Mouse (Mus musculus) neural tube, embryonic 11.5 days (tissue): ENCODE measurements around the gene Kctd21. TPM values are rescaled to one million over a fixed set of nuclear protein-coding genes. Genes with fewer than 3 reads are reported as not detected.

Source experiments
- ATAC-seq: fragments of 200-750 bp; cut with Nextera tagmentation; 2 replicates; pipeline ENCODE4 v1.8.0; 2017; ENCODE audit warnings: moderate number of reproducible peaks, mild to moderate bottlenecking, moderate TSS enrichment, moderate library complexity; ENCODE audit not compliant: insufficient read depth, low FRiP score, low TSS enrichment
- DNase-seq: peaks from one replicate; pipeline ENCODE4 v3.0.0-alpha.2; 2015; ENCODE audit warnings: low spot score
- H3K27ac ChIP-seq: fragments of 300-500 bp; sonication (generic); 2 replicates; pipeline ENCODE4 v1.5.1; 2014; ENCODE audit warnings: low read depth, mild to moderate bottlenecking, low read length
- H3K27me3 ChIP-seq: fragments of 300-500 bp; sonication (generic); 2 replicates; pipeline ENCODE4 v1.6.1; 2014; ENCODE audit warnings: mild to moderate bottlenecking, low read length, mixed read lengths; ENCODE audit not compliant: control insufficient read depth, insufficient read depth
- H3K36me3 ChIP-seq: fragments of 300-500 bp; sonication (generic); 2 replicates; pipeline ENCODE4 v1.6.1; 2014; ENCODE audit warnings: mild to moderate bottlenecking, low read length, moderate library complexity, mixed read lengths; ENCODE audit not compliant: control insufficient read depth, insufficient read depth
- H3K4me1 ChIP-seq: fragments of 300-500 bp; sonication (generic); 2 replicates; pipeline ENCODE4 v1.6.1; 2014; ENCODE audit warnings: low read length, mixed read lengths; ENCODE audit not compliant: control insufficient read depth, insufficient read depth
- H3K4me2 ChIP-seq: fragments of 300-500 bp; sonication (generic); 2 replicates; pipeline ENCODE4 v1.6.1; 2014; ENCODE audit warnings: low read depth, mild to moderate bottlenecking, moderate library complexity
- H3K4me3 ChIP-seq: fragments of 300-500 bp; sonication (generic); 2 replicates; pipeline ENCODE4 v1.5.1; 2014; ENCODE audit warnings: low read depth, low read length
- H3K9ac ChIP-seq: fragments of 300-500 bp; sonication (generic); 2 replicates; pipeline ENCODE4 v1.6.1; 2014; ENCODE audit warnings: mild to moderate bottlenecking, low read length
- H3K9me3 ChIP-seq: fragments of 300-500 bp; sonication (generic); 2 replicates; pipeline ENCODE4 v1.6.1; 2016; ENCODE audit warnings: low read length; ENCODE audit not compliant: control insufficient read depth
- WGBS: fragments of 180-500 bp; shearing (Covaris S2); extraction: QIAGEN DNeasy Blood & Tissue Kit; methylation state at CpG from one replicate; pipeline ENCODE4 v1.1.7; 2014; 5-methylcytosine and 5-hydroxymethylcytosine counted together
- polyA plus RNA-seq: library from polyadenylated mRNA; unstranded; fragments of >200 nt; fragmentation: Nextera tagmentation; extraction: Ambion mirVana; gene quantifications from 2 replicates; pipeline ENCODE4 v1.2.1, GENCODE M21; 2014

Kctd21 gene
- polyA plus RNA-seq, 1 experiment from 2014 or later, result 6.1 TPM

DNA sequence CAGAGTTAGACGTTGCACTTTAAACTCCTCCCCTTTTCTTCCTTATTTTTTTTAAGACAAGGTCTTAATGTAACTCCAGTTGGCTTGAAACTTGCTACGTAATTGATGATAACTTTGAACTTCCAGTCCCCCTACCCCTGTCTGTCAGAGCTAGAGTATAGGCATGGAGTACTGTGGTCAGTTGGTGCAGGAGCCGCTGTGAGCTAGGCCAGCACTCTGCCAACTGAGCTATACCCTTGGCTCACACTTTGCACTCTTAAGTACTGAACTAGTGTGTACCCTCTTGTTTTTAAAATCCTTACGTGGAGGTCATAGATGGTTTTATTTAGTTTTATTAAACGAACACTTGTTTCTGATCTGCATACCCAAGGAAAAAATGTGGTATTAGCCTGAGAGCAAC is 47.2 kb downstream of the Kctd21 start:
- H3K4me3 ChIP-seq, result no peak overlapping the region
- no peak overlapping the region for H3K4me2 ChIP-seq
- H3K27me3 ChIP-seq, result no peaks in the 10 kb centered on the region
- no peak overlapping the region for H3K27ac ChIP-seq
- H3K4me1 ChIP-seq, result no peaks in the 10 kb centered on the region
- WGBS, result 95% methylated on average over 5 of the region's 5 CpGs
- H3K36me3 ChIP-seq, result peaks cover 8% of the 10 kb centered on the region
- no peak overlapping the region for H3K9ac ChIP-seq
- ATAC-seq (no peak), DNase-seq (no peak)
- H3K9me3 ChIP-seq, result no peaks in the 10 kb centered on the region

- Histone ChIP-seq H3K9ac (no peak overlapping the region), H3K36me3 (peaks cover 9% of the 10 kb centered on the region)
Observed at GRCm38 (mm10) chr7:97380500-97381123, 48.5 kb downstream of the Kctd21 start.

GRCm38 (mm10) chr7:97382661-97383060 is 50.5 kb downstream of the Kctd21 start:
- WGBS, result 95% methylated on average over 8 of the region's 8 CpGs
- Histone ChIP-seq H3K4me2 (no peak overlapping the region), H3K4me3 (no peak overlapping the region), H3K36me3 (peaks cover 9% of the 10 kb centered on the region), H3K4me1 (no peaks in the 10 kb centered on the region), H3K27ac (no peak overlapping the region), H3K27me3 (no peaks in the 10 kb centered on the region), H3K9me3 (no peaks in the 10 kb centered on the region), H3K9ac (no peak overlapping the region)
- DNase-seq (no peak), ATAC-seq (no peak)

More at GRCm38 (mm10) chr7:97380500-97381123, 48.5 kb downstream of the Kctd21 start:
- Histone ChIP-seq H3K4me3 (no peak overlapping the region), H3K4me2 (no peak overlapping the region), H3K4me1 (no peaks in the 10 kb centered on the region), H3K9me3 (no peaks in the 10 kb centered on the region), H3K27ac (no peak overlapping the region), H3K27me3 (no peaks in the 10 kb centered on the region)
- WGBS, result 92% methylated on average over 5 of the region's 5 CpGs
- ATAC-seq (no peak), DNase-seq (no peak)

GRCm38 (mm10) chr7:97383496-97384132 is 51.5 kb downstream of the Kctd21 start:
- no peaks in the 10 kb centered on the region for H3K9me3 ChIP-seq
- H3K4me2 ChIP-seq, result no peak overlapping the region
- H3K27ac ChIP-seq, result no peak overlapping the region
- 90% methylated on average over 10 of the region's 10 CpGs for WGBS
- H3K36me3 ChIP-seq, result peaks cover 9% of the 10 kb centered on the region
- no peak for ATAC-seq
- no peak overlapping the region for H3K4me3 ChIP-seq
- no peaks in the 10 kb centered on the region for H3K27me3 ChIP-seq
- DNase-seq, result no peak
- no peaks in the 10 kb centered on the region for H3K4me1 ChIP-seq
- H3K9ac ChIP-seq, result no peak overlapping the region

DNA sequence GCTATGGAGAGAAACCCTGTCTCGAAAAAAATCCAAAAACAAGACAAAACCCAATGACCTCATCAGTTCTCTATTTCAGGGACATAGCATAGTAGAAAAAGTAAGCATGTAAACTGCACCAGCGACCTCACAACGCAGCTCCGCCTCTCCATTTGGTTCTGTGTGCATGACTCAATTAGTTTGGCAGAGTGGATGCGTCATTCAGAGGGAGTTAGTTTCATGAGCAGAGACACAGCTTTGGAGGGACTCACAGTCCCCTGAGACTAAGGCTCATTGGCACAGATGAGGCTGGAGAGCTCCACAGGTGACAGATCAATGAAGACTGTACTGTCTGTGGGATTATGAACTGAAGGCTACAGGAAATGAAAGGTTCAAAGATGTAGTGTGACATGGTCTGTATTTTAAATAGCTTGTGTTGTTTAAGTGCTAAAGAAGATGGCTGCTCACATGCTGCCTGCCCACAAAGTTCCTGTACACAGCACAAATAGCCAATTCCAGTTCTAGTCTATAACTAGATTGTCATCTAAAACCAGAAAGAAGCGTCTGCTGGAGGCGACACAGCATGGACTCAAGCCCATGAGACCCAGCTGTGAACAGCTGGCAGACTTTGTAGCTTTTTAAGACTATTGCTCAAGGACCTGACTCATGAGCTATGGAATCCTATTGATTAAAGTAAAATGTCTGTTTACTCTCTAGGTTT is 54.1 kb downstream of the Kctd21 start:
- Histone ChIP-seq H3K36me3 (peaks cover 8% of the 10 kb centered on the region), H3K9me3 (no peaks in the 10 kb centered on the region), H3K4me2 (no peak overlapping the region), H3K27ac (no peak overlapping the region), H3K4me3 (no peak overlapping the region), H3K27me3 (no peaks in the 10 kb centered on the region), H3K9ac (no peak overlapping the region), H3K4me1 (no peaks in the 10 kb centered on the region)
- WGBS, result 88% methylated on average over 7 of the region's 7 CpGs
- no peak for DNase-seq
- ATAC-seq, result no peak

DNA sequence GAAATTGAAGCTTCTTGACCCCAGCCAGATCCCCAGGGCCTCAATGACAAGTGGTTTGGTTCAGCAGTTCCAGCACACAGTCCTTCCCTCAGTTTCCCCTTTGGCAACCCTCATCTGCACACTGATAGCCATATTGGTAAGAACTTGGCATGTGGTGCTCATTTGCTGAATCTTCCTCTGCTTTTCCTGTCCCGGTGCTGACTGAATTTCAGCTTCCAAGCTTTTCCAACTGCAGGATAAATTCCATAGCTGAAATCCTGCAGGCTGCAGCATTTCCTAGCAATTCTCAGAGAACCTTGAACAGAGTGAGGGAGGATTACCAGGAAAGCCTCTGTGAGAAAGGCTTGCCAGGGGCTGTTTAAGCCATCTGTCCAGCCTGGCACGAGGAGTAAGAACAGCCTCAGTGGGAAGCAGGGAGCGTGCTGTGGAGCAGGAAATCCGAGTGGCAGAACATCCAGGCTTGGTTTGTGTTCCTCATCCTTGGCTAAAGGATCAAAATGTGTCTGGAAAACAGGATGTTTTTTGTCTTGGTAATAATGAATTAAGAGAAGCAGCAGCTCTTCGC is 54.8 kb downstream of the Kctd21 start:
- DNase-seq (no peak), ATAC-seq (no peak)
- Histone ChIP-seq H3K27me3 (no peaks in the 10 kb centered on the region), H3K9me3 (no peaks in the 10 kb centered on the region), H3K9ac (no peak overlapping the region), H3K4me3 (no peak overlapping the region), H3K4me2 (no peak overlapping the region), H3K4me1 (no peaks in the 10 kb centered on the region), H3K27ac (no peak overlapping the region), H3K36me3 (peaks cover 8% of the 10 kb centered on the region)
- WGBS, result 94% methylated on average over 5 of the region's 5 CpGs

DNA sequence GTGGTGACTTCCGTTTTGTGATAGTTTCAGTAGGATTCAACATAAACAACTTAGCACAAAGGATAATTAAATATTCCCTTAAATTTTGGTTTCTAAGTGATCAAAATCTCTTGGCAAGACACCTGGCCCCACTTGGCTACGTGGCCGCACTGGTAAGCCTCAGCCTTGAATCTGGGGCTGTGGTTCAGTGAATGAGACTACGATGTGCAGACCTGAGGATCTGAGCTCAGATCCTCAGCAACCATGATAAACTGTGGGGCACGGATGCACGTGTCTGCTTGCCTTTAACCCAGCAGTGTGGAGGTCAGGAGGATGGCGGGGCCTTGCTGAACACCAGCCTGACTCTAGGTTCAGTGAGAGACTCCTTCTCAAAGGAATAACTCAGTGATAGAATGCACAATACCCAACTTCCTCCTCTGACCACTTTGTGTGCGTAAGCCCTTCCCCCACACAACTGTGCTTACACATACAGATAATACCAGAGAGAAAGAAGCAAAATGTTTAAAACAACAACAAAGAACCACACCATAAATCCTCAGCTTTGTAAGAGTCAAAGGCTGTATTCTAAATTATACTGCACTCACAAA is 55.5 kb downstream of the Kctd21 start:
- DNase-seq (no peak), ATAC-seq (no peak)
- Histone ChIP-seq H3K4me1 (no peaks in the 10 kb centered on the region), H3K27me3 (no peaks in the 10 kb centered on the region), H3K4me3 (no peak overlapping the region), H3K4me2 (no peak overlapping the region), H3K27ac (no peak overlapping the region), H3K36me3 (peaks cover 8% of the 10 kb centered on the region), H3K9ac (no peak overlapping the region), H3K9me3 (no peaks in the 10 kb centered on the region)
- WGBS, result 95% methylated on average over 8 of the region's 8 CpGs

- no peak for DNase-seq
- no peak for ATAC-seq
- Histone ChIP-seq H3K27me3 (no peaks in the 10 kb centered on the region), H3K9ac (no peak overlapping the region), H3K4me2 (no peak overlapping the region), H3K9me3 (no peaks in the 10 kb centered on the region), H3K4me1 (no peaks in the 10 kb centered on the region), H3K36me3 (peaks cover 5% of the 10 kb centered on the region), H3K27ac (no peak overlapping the region), H3K4me3 (no peak overlapping the region)
- WGBS, result 96% methylated on average over 4 of the region's 4 CpGs
Observed at GRCm38 (mm10) chr7:97388541-97388940, 56.4 kb downstream of the Kctd21 start.
